Mouse (Mus musculus) lung, adult 18-20 months (tissue): ENCODE measurements at regions not wholly inside any gene's neighbourhood (a gene's known extent, or its start where the extent isn't known, plus 50 kb on each side); places are given as distances from the start of the nearest gene placed in this dataset.
A peak's percentile ranks its signal among the peaks of the same experiment; 100 is the strongest.

Experiments used
- DNase-seq, 2 experiments: peaks; one replicate each; pipeline ENCODE4 v3.0.0; 2022; ENCODE audit warnings: mixed read lengths in 2 of 2

- no peak for DNase-seq
Measured at GRCm38 (mm10) chr1:73532316-73532715, 516.6 kb upstream of the Tnp1 start.

- DNase-seq: no peak
Measured at GRCm38 (mm10) chr1:73531831-73532230, 516.1 kb upstream of the Tnp1 start.

- DNase-seq: no peak
Measured at GRCm38 (mm10) chr1:73530326-73530725, 514.6 kb upstream of the Tnp1 start.

GRCm38 (mm10) chr1:73528623-73529022 is 512.9 kb upstream of the Tnp1 start:
- peak; percentile 51 to 71 for DNase-seq

- no peak for DNase-seq
Measured at GRCm38 (mm10) chr1:73516441-73516840, 500.7 kb upstream of the Tnp1 start.

GRCm38 (mm10) chr1:73515781-73516180 is 500.1 kb upstream of the Tnp1 start:
- no peak for DNase-seq

- DNase-seq: no peak
Measured at GRCm38 (mm10) chr1:73513822-73514221, 498.1 kb upstream of the Tnp1 start.

- DNase-seq: no peak
Measured at GRCm38 (mm10) chr1:73512836-73513235, 497.1 kb upstream of the Tnp1 start.

- no peak for DNase-seq
Measured at GRCm38 (mm10) chr1:73507071-73507754, 491.5 kb upstream of the Tnp1 start.

GRCm38 (mm10) chr1:73503611-73504010 is 487.9 kb upstream of the Tnp1 start:
- DNase-seq: no peak

GRCm38 (mm10) chr1:73500671-73501070 is 485.0 kb upstream of the Tnp1 start:
- no peak for DNase-seq

- DNase-seq: no peak
Measured at GRCm38 (mm10) chr1:73495971-73496749, 480.5 kb upstream of the Tnp1 start.

GRCm38 (mm10) chr1:73481956-73482355 is 466.2 kb upstream of the Tnp1 start:
- no peak for DNase-seq

- DNase-seq: no peak
Measured at GRCm38 (mm10) chr1:73479349-73479920, 463.7 kb upstream of the Tnp1 start.

GRCm38 (mm10) chr1:73460598-73460997 is 444.9 kb upstream of the Tnp1 start:
- DNase-seq: no peak

- no peak for DNase-seq
Measured at GRCm38 (mm10) chr1:73459754-73460534, 444.2 kb upstream of the Tnp1 start.

GRCm38 (mm10) chr1:73457261-73457660 is 441.6 kb upstream of the Tnp1 start:
- no peak for DNase-seq

GRCm38 (mm10) chr1:73456359-73457062 is 440.8 kb upstream of the Tnp1 start:
- no peak for DNase-seq

- DNase-seq: no peak
Measured at GRCm38 (mm10) chr1:73444216-73444890, 428.6 kb upstream of the Tnp1 start.

GRCm38 (mm10) chr1:73438385-73438784 is 422.7 kb upstream of the Tnp1 start:
- no peak for DNase-seq

GRCm38 (mm10) chr1:73428101-73428500 is 412.4 kb upstream of the Tnp1 start:
- no peak for DNase-seq

GRCm38 (mm10) chr1:73425049-73425448 is 409.3 kb upstream of the Tnp1 start:
- no peak for DNase-seq
